Mouse (Mus musculus) Patski (cell line): ENCODE results near the gene Rnf39. TPM values are rescaled to one million over a fixed set of nuclear protein-coding genes. Genes with fewer than 3 reads are reported as not detected.

Experiments
- ATAC-seq: fragments of 100-300 bp; one replicate; pipeline ENCODE4 v1.8.0; 2021
- CTCF ChIA-PET: fragments of 350-600 bp; sonication (Branson Sonifier 250); formaldehyde crosslinking; loops from one replicate; lab custom pipeline; 2022; ENCODE audit warnings: inconsistent platforms; lab: Charles Lee
- POLR2A ChIA-PET: fragments of 350-600 bp; sonication (Branson Sonifier 250); formaldehyde crosslinking; loops from one replicate; lab custom pipeline; 2022; ENCODE audit warnings: antibody characterized with exemption, inconsistent platforms; lab: Charles Lee
- DNase-seq: peaks from one replicate; pipeline ENCODE4 v3.0.0-alpha.2; 2011; ENCODE audit warnings: low read depth, low spot score
- H3K27me3 ChIP-seq: fragments of 371-371 bp; one replicate; pipeline ENCODE4 v1.5.1; 2021
- CTCF ChIP-seq: fragments of 100-300 bp; IDR thresholded peaks from one replicate; pipeline ENCODE4 v1.5.1; 2021
- in situ Hi-C: fragments of 300-500 bp; cut with MboI; formaldehyde crosslinking; loops from 3 replicates; pipeline ENCODE4 v1.11.1; 2018; ENCODE audit warnings: low pct_unique_long_range_greater_than_20kb, mixed read lengths
- polyA plus RNA-seq: library from polyadenylated mRNA; unstranded; gene quantifications from one replicate; pipeline ENCODE4 v1.2.3, GENCODE M21; 2021

Gene Rnf39
- polyA plus RNA-seq, 1 experiment from 2014 or later = 0.45 TPM

- ChIA-PET CTCF (no interaction called here), POLR2A (no interaction called here)
- in situ Hi-C loops = no loop called here
Measured at GRCm38 (mm10) chr17:36950981-36951947, 8.5 kb downstream of the Rnf39 start, which contains the start of gene Ppp1r11. TSS of gene Ppp1r11 (minus strand) at chr17:36951741.

GRCm38 (mm10) chr17:36952631-36953030 is 9.9 kb downstream of the Rnf39 start:
- in situ Hi-C loops = no loop called here
- no peaks in the 10 kb centered on the region for H3K27me3 ChIP-seq
- ChIA-PET POLR2A (no interaction called here), CTCF (no interaction called here)
- no peak for TF ChIP-seq CTCF
- no peak for DNase-seq
- no peak for ATAC-seq

More at GRCm38 (mm10) chr17:36950981-36951947, 8.5 kb downstream of the Rnf39 start, which contains the start of gene Ppp1r11:
- TF ChIP-seq CTCF = no peak
- DNase-seq = peak; percentile 86
- H3K27me3 ChIP-seq = no peaks in the 10 kb centered on the region
- ATAC-seq = peak; percentile 94

GRCm38 (mm10) chr17:36953062-36953461 is 10.3 kb downstream of the Rnf39 start:
- DNase-seq (no peak), ATAC-seq (no peak)
- in situ Hi-C loops = no loop called here
- ChIA-PET CTCF (no interaction called here), POLR2A (no interaction called here)
- TF ChIP-seq CTCF = no peak
- no peaks in the 10 kb centered on the region for H3K27me3 ChIP-seq

GRCm38 (mm10) chr17:36957999-36958743 is 15.5 kb downstream of the Rnf39 start, which contains the start of the genes Znrd1 and Znrd1as:
TSS of gene Znrd1 (minus strand) at chr17:36958559.
TSS of gene Znrd1as (plus strand) at chr17:36958592.
- in situ Hi-C loops = loop anchor here (5.0 kb wide), 1 partner anchor 89 kb away; the partner anchor contains the start of gene Gabbr1
- POLR2A ChIA-PET = interaction anchor here (1.9 kb wide), 1 partner anchor 70 kb away, joined by 4 read pairs; no protein-coding TSS in a partner anchor
- peak; percentile 88 for ATAC-seq
- peak; percentile 82 for DNase-seq
- CTCF ChIA-PET = interaction anchor here (1.0 to 2.0 kb wide), 2 partner anchors 14 to 125 kb away, joined by 3 to 5 read pairs; no protein-coding TSS in a partner anchor
- TF ChIP-seq CTCF = no peak
- H3K27me3 ChIP-seq = no peaks in the 10 kb centered on the region

GRCm38 (mm10) chr17:36958884-36959283 is 16.2 kb downstream of the Rnf39 start:
- no peaks in the 10 kb centered on the region for H3K27me3 ChIP-seq
- DNase-seq (no peak), ATAC-seq (no peak)
- ChIA-PET CTCF (interaction anchor here (2.0 kb wide), 1 partner anchor 15 kb away, joined by 5 read pairs; no protein-coding TSS in a partner anchor), POLR2A (interaction anchor here (1.9 kb wide), 1 partner anchor 70 kb away, joined by 4 read pairs; no protein-coding TSS in a partner anchor)
- in situ Hi-C loops = loop anchor here (5.0 kb wide), 1 partner anchor 88 kb away; the partner anchor contains the start of gene Gabbr1
- TF ChIP-seq CTCF = no peak

- DNase-seq = no peak
- in situ Hi-C loops = no loop called here
- no peaks in the 10 kb centered on the region for H3K27me3 ChIP-seq
- CTCF ChIA-PET = no interaction called here
- POLR2A ChIA-PET = no interaction called here
- TF ChIP-seq CTCF = no peak
- ATAC-seq = no peak
Measured at GRCm38 (mm10) chr17:36961125-36961524, 18.4 kb downstream of the Rnf39 start.

GRCm38 (mm10) chr17:36966875-36967274 is 24.2 kb downstream of the Rnf39 start:
- in situ Hi-C loops = no loop called here

GRCm38 (mm10) chr17:36970316-36970890 is 27.7 kb downstream of the Rnf39 start:
- DNase-seq (no peak), ATAC-seq (no peak)
- in situ Hi-C loops = no loop called here
- TF ChIP-seq CTCF = no peak
- CTCF ChIA-PET = no interaction called here
- H3K27me3 ChIP-seq = peaks cover 6% of the 10 kb centered on the region
- POLR2A ChIA-PET = no interaction called here

More at GRCm38 (mm10) chr17:36966875-36967274, 24.2 kb downstream of the Rnf39 start:
- no peak for DNase-seq
- no peak for TF ChIP-seq CTCF
- ChIA-PET CTCF (interaction anchor here (1.6 kb wide), 1 partner anchor 30 kb away, joined by 6 read pairs; no protein-coding TSS in a partner anchor), POLR2A (no interaction called here)
- no peaks in the 10 kb centered on the region for H3K27me3 ChIP-seq
- ATAC-seq = no peak

GRCm38 (mm10) chr17:36971172-36971850 is 28.6 kb downstream of the Rnf39 start:
- ChIA-PET POLR2A (no interaction called here), CTCF (interaction anchor here (0.8 to 1.2 kb wide), 2 partner anchors 11 to 57 kb away, joined by 3 to 4 read pairs; no protein-coding TSS in a partner anchor)
- DNase-seq = no peak
- ATAC-seq = no peak
- no peak for TF ChIP-seq CTCF
- in situ Hi-C loops = no loop called here
- peaks cover 6% of the 10 kb centered on the region for H3K27me3 ChIP-seq
